Mouse (Mus musculus): Measurements from ENCODE around the gene Sh3pxd2b. TPM values are rescaled to one million over a fixed set of nuclear protein-coding genes. Genes with fewer than 3 reads are reported as not detected.
A peak's percentile ranks its signal among the peaks of the same experiment; 100 is the strongest.

Sh3pxd2b gene
- total RNA-seq, 2 experiments from 2014 or later, result 43.8 to 48.2 TPM

DNA sequence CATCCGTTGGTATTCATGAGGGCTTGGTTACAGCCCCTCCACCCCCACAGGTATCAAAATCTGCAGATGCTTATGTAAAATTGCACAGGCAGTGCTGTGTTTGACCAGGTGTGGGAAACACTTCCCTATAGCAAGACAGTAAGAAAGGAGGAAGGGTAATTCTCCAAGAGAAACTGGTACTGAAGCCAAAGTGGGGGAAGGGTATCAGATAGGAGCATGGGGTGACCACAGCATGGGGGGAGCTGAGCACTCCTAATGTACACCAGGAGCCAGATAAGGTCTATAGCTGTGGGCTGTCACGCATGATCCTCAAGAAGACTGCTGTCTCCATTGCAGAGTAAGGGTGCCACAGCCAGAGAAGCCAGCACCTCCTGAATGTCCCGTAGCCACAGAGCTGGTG, 21.4 kb downstream of the Sh3pxd2b start:
- no peak for DNase-seq
- intact Hi-C loops (cut with DNase I), result no loop called here

DNA sequence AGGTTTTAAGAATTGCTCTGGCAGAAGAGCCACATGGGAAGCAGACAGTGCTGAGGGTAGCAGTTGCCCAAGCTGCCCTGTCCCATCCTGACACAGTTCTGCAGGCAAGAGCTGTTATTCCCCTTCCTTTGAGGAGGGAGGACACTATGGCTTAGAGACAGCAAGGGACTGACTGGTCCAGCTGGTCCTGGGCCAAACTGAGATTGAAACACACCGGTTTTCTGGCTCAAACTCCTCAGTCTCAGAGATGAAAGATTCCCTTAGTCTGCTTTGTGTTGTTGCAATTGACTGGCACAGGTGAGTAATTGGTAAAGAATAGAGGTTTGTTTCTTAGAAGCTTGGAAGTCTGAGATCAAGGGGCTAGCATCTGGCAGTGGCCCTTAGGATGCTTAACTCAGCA, 23.3 kb downstream of the Sh3pxd2b start:
- peak; percentile 54 for DNase-seq
- intact Hi-C loops (cut with DNase I), result no loop called here

DNA sequence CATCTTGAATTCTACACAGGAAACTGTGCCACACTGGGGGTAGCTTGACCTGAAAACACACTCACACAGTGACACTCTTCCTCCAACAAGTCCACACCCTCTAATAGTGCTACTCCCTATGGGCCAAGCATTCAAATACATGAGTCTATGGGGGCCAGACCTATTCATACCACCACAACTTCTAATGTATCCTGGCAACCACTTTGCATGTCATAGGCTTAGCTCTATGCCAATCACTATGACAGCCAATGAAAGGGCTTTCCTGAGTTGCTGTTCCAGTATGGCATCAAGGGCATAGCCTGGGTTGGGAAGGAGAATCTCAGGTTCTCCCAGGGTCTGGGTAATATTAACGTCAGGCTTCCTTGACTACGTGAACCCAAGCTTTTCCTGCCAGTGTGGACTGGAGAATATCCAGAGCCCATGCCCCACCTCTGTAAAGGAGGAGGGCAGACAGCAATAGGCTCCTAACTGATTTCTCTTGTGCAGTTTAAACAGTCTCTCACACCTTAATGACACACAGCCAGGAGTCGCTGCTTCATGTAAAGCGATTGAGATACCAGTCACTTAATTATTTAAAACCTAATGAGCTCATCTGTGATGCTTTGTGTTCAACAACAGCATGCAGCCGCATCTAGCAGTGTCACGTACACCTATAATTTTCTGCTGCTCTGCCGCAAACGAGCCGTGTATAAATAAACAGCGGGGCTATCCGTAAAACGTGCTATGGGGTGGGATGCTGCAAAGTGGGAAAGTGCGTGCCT, 25.8 kb downstream of the Sh3pxd2b start:
- intact Hi-C loops (cut with DNase I), result no loop called here
- DNase-seq, result no peak

DNA sequence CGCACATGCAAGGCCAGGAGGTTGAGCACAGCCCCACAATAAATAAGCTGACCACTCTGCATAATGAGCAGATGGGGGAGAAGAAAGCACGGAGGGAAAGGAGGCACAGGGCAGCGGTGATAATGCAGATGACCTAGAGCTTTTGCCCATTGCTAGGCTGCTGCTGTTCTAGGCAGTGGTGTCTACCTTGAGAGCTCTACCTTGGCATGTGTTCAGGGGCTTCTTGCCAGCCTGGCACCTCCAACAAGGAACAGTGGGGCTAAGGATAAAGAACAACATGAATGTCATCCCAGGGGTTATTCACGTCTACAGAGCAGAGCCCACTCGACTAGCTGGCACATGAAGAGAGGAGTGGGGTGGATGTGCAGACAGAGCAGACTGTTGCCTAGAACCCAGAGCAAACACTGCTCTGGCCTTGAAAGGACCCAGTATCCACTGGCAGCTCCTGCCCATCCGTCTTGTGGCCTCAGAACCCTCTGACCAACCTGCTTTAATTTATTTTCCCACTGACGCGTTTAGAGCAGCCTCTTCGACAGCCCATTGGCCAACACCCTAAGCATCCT, 26.5 kb downstream of the Sh3pxd2b start:
- no peak for DNase-seq
- intact Hi-C loops (cut with DNase I), result no loop called here

DNA sequence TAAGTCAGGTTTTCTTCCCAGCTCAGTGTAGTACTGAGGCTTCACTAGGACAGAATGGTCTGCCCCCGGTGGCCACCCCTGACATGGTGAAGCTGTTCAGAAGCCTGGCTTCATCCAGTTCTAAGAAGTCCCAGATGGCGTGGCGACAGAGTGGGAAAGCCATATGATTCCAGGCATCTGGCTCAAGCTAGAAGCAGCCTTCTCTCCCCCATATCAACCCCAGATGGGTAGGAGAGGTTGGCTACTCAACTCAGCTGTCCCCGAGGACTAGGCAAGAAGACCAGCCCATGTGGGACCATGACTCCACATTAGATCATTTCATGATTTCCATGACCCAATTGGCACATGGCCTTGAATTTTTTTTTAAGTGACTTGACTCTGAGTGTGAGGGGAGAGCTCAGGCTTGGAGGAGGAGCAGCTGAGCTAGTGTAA, 27.5 kb downstream of the Sh3pxd2b start:
- DNase-seq, result peak; percentile 66
- intact Hi-C loops (cut with DNase I), result no loop called here

DNA sequence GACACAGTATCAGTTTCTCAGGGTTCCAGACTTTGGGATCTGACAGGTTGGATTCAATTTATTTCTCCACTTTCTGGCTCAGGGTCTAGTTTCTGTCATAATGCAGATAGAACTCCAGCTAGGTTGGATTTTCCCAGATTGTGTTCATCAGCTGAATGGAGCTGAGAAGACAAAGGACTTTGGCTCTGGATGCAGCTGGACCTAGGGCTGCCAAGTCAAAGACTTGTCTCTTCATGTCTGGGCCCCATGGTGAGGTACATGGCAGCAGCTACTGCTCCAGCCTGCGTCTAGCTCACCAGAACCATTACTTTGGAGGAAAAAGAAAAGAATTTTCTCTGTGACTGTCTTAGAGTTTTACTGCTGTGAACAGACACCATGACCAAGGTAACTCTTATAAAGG, 28.5 kb downstream of the Sh3pxd2b start:
- peak; percentile 27 for DNase-seq
- intact Hi-C loops (cut with DNase I), result no loop called here

DNA sequence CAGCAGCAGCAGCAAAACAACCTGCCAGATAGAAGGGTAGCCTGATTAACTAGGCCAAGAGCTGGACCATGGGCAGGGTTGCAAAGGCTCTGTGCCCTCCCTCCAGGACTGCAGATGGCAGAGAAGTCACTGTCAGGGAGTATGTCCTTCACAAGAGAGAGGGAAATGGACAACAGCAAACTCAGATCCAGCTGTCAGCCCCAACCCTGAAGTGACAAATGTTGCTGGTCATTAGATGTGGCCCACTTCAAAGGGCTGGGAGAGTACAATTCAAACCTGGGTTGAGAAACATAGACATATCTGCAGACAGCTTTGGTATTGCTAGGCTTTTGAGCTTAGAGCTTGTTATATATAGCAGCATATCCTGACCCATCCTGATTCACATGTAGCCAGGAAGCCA, 32.3 kb downstream of the Sh3pxd2b start:
- intact Hi-C loops (cut with DNase I), result no loop called here
- no peak for DNase-seq

DNA sequence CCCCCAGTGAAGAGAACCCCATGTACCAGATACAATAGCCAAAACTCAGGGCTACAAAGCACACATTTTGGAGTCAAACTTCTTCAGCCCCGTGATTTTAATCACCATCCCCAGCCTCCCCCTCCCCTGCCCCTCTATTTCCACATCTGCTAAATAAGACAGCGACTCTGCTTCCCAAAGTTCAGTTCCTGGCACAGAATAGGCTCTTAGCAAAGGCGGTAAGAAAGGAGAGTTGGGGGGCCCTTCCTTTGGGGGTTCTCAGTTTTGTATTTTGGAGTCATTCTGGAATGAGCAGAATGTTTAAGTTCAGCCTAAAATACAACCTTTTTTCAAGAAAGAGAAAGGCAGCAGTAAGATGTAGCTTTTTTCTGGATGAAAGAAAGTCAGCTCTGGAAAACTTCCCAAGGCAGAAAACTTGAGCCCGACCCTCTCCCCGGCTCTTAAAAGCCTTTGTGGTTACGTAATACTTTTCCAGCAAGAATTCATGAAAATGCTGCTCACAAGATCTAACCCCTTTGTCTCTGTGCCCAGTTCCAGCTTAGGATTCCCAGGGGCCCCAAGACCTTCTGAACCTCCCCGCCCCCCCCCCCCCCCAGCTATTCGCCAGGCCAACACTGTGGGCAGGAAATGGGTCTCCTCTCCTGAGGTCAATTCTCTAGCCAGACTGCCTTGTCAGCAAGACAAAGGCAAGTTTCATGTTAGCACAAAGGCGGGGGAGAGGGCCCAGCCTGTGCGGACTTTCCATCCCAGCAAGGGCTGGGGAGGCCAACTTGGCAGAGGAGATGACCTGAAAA, 35.9 kb downstream of the Sh3pxd2b start:
- peak; percentile 47 for DNase-seq
- intact Hi-C loops (cut with DNase I), result no loop called here

DNA sequence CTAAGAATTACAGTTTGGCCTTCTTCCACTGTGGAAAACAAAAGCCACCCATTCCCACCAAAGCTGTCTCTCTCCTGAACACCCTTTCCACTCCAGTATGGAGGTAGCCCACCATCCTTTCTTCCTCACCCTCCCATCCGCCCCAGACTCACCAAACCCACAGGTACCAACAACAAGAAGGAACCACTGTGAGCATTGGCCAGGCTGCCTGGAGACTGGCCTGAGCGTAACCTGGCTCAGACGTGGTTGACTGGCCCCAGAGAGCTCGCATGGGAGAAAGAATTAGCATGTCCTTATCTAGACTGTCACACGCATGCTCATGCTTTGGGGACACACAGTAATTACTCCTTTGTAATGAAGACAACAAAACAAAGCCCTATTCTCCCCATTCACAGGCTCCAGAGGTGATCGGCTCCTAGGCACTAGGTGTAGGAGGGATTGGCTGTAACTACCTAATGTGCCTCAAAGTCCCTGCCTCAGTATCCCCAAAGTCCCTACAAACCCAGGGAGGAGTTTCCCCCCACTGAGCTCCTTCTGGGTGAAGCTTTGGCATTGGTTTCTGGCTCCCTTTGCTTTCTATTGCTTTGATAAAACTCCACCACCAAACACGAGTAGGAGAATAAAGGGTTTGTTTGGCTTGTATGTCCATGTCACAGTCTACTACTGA, 36.6 kb downstream of the Sh3pxd2b start:
- no peak for DNase-seq
- intact Hi-C loops (cut with DNase I), result no loop called here

DNA sequence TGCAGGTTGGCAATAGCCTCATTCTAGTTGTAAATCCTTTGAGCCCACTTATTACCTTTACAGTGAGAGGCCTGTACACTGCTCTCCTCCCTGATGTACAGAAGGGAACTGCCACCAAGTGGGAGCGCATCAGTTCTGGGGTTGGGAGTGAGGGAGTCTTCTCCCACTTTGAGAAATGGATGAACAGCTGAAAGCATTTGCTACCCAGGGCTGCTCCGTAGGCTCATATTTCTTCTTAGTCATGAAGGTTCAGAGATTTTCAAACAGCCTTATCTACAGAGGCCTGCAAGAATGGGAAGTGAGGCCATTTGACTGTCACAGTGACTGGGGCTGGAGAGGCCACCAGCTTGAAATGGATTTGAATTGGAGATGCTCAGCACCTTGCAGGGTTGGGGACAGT, 38.4 kb downstream of the Sh3pxd2b start:
- intact Hi-C loops (cut with DNase I), result no loop called here
- DNase-seq, result no peak

DNA sequence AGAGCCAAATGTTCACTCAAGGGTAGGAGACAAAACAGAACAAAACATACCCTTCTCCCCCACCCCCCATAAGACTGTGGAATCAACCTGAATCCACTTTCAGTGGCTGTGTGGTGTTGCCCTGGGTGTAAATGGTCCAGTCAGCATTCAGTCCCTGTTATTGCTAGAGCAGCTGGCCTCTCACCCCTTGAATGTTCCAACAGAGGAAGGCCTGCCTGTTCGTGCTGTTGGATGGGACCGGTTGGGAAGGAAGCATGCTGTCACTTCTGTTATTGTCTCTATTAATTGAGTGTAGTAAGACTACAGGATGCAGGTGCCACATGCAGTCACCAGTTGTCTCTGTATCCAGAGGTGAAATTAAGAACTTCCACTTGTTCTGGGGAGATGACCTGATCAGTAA, 40.4 kb downstream of the Sh3pxd2b start:
- intact Hi-C loops (cut with DNase I), result no loop called here
- DNase-seq, result no peak

DNA sequence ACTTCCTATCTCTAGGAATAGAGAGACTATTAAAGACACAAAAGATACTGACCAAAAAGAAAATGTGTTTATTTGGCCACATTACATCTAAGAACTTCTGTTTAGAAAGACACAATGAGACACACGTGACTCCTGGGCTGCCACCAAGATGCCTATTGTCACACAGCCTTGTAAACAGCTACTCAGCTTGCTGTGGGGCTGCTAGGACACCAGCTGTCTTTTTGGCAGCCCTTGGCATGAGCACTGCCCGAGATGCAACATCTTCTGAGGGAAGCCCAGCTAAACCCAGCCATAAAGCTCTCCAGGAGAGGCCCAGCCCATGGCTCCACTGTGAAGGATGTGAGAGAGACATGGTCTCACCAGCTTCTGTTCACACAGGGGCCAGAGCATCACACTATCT, 45.5 kb downstream of the Sh3pxd2b start:
- peak; percentile 57 for DNase-seq
- intact Hi-C loops (cut with DNase I), result no loop called here

DNA sequence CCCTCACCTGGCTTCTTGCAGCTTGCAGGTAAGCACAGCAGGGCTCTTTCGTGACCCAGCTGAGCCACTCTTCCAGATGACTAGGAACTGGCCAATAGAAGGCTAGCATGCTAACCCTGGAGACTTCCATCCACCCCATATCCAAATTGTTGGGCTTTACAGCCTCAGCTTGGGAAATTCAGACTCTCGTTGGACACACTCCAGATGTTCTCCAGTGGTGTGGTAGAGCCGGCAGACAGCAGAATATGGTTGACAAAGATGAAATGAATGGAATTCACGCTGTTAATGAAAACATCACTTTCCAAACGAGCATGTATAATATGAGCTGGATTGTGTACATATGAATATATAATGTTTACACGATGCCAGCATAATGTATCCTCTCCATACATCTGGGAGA, 48.2 kb downstream of the Sh3pxd2b start:
- intact Hi-C loops (cut with DNase I), result no loop called here

DNA sequence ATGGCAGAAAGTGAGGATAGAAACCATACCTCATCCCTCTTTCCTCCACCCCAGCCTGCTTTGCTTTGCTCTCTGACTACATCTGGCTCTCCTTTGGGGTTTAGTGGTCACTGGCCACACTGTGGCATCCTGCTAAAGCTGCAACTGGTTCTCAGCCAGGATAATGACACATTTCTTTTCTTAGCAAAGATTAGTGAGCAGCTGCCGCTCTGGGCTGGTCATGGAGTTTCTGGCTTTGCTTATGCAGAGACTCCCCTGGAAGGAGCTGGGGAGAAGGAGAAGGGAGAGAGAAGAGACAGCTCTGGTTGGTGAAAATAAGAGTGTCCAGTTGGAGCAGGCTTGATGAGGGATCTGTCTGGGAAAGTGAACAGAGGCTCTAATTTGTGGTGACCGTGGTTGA, 50.8 kb downstream of the Sh3pxd2b start:
- intact Hi-C loops (cut with DNase I), result no loop called here
- DNase-seq, result no peak

More for the DNA sequence above, 48.2 kb downstream of the Sh3pxd2b start:
- no peak for DNase-seq

DNA sequence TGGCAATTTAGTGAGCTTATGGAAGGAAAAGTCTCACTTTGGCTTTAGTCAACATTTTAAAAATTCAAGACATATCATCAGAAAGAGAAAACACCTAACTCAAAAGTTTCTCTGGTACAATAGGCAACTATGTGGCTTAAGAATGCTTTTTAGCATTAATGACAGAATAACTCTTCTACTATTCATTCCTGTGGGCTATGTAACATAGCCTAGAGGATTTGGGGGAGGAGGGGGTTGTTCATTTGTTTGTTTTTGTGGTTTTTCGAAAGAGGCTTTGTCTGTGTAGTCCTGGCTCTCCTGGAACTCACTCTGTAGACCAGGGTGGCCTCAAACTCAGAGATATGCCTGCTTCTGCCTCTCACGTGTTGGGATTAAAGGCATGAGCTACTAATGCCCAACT, 51.6 kb downstream of the Sh3pxd2b start:
- DNase-seq, result no peak
- intact Hi-C loops (cut with DNase I), result no loop called here

DNA sequence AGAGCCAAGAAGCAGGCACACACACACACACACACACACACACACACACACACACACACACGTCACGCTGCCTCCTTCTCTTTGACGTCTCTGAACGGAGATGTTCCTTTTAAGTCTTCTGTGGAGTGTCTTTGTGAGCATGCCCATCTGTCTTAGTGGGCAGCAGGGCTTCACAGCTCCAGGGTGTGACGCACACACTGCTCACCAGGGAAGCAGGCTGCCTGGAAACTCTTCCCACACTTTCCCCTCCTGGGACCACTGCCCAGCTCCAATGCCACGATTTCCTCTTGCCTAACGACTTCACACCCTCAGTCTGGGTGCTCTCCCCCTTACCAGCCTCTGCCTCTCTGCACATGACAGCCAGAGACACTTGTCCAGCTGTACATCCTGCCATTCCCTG, 55.1 kb downstream of the Sh3pxd2b start:
- DNase-seq, result no peak
- intact Hi-C loops (cut with DNase I), result no loop called here

DNA sequence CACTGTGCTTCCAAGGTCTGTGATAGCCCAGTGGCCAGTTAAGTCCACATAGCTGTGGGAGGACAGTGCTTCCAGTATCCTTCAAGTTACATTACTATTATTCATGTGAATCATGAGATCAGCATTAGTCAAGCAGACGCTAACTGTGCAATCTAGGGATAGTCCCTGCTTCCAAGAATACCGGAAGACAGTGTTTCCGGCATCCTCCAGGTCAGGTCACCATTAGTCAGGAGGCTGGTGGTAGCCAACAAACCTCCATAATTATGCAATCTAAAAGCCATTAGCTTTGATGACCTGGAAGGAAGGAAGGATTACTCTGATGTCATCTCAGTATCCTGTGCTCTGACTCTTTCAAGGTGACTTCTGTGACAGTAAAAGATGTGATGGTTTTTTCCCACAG, 57.1 kb downstream of the Sh3pxd2b start:
- intact Hi-C loops (cut with DNase I), result no loop called here
- no peak for DNase-seq

DNA sequence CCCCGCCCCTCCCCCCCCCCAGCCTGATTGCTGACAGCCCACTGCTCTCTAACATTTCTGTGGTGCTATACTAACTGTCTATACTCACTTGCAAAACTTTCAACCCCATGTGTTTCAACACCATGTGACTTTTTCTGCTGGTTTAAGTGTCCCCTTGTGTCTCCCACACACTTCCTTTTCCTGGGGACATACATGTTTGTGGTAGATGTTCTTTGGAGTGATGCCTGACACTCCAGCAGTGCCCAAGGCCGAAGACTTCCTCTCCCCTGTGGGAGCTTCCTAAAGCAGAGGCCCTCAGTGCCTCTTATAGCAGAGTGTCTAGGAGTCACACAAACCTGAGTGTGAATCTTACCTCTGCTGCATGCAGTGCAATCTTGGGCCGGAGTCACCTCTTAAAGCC, 60.2 kb downstream of the Sh3pxd2b start:
- no peak for DNase-seq
- intact Hi-C loops (cut with DNase I), result no loop called here

DNA sequence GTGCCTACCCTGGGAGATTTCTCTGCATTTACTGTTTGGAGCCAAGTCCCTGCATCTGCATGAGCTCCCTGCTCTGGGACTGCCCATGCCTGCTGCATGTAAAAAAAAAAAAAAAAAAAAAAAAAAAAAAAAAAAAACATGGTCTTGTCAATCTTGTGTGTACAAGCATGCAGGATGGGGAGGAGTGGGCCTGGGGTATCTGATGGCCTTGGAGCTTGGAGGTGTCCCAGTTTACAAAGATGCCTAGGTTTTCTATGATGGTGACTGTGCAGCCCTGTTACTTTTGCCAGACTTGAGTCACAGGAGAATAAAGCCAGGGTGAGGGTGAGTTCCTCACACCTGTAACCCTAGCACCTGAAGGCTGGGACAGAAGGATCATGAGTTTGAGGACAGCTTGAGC, 61.4 kb downstream of the Sh3pxd2b start:
- intact Hi-C loops (cut with DNase I), result no loop called here
- no peak for DNase-seq

DNA sequence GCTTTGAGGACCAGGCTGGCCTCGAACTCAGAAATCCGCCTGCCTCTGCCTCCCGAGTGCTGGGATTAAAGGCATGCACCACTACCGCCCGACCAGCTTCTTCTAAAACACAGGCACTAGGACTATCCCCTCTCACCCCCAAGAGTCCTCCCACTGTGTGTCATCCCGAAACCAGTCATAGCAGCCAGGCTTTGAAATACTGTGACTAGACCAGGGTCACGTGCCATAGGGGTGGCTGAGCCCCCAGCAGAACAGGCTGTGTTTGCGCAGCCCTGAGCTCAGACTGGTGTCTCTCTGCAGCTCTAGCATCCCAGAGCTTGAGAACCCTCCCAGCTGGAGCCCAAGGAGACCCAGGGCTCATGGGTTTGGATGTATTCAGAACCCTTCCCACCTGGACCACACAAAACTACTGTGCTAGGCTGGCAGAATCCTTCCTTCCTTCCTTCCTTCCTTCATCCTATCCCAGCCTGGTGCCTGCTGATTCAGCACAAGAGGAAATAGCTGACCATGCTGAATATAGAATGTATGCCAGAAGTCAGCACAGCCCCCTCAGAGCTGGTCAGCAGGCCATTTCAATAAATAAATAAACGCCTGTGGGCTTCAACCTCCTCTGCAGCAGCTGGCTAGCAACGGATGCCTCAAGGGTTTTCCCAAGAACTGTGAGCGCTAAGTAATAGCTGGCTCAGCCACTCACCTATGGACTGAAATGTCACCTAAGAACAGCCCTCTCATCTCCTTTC, 62.4 kb downstream of the Sh3pxd2b start:
- intact Hi-C loops (cut with DNase I), result no loop called here
- no peak for DNase-seq

DNA sequence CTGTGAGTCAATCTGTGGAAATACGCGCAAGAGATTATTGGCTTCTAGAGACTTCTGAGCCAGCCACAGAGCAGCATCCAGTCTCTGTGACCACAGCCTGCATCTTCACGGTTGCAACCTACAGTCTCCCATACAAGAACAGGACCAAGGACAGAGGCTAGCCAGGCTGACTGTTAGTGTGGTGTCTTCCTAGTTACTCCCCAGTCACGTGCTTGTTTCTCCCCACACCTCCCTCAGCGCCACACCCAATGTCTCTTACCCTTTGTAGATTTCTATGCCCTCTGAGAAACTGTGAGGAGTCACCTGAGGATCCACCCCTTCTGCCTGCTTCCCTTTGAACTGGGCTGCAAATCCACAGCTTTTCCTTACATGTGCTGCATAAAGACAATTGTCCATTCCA, 72.4 kb downstream of the Sh3pxd2b start:
- no peak for DNase-seq
- intact Hi-C loops (cut with DNase I), result no loop called here
